Comparison of ENCODE assay signal across 9 mouse cellular contexts in genomic region chr2:26930390-26930789, GRCm38 (mm10). TPM values are rescaled to one million over a fixed set of nuclear protein-coding genes. Genes with fewer than 3 reads are reported as not detected.
DNase-seq lines count a peak whose midpoint lies in the region; ATAC-seq and TF ChIP-seq lines count a peak whose summit lies in the region.
"Had no signal": no experiment of that assay in that cellular context is flagged by ENCODE, and none has a peak within 500 bp of the region (broad histone marks: within the 10 kb centered on the region; RNA-seq: fewer than 3 reads in every experiment).

No protein-coding gene starts in this region.

- ATAC-seq in midbrain, embryonic 15.5 days (replicated peaks), result no peak
- no peak for ATAC-seq in limb, embryonic 14.5 days (ENCODE audit: low FRiP score, low read depth)
- no peak for ATAC-seq in neural tube, embryonic 11.5 days (ENCODE audit: insufficient read depth, low FRiP score, low TSS enrichment)

- H3K27me3 ChIP-seq in midbrain, embryonic 10.5 days (ENCODE audit: low read depth, poor library complexity, severe bottlenecking), result no peaks in the 10 kb centered on the region
- no peaks in the 10 kb centered on the region for H3K27me3 ChIP-seq in midbrain, embryonic 15.5 days (replicated peaks)
- H3K27me3 ChIP-seq in limb, embryonic 14.5 days (ENCODE audit: control insufficient read depth, insufficient read depth, low read length), result no peaks in the 10 kb centered on the region
- no peaks in the 10 kb centered on the region for H3K27me3 ChIP-seq in neural tube, embryonic 11.5 days (ENCODE audit: control insufficient read depth, insufficient read depth, low read length)
- H3K27me3 ChIP-seq: neural tube, embryonic 12.5 days had no signal

- no peak overlapping the region for H3K4me2 ChIP-seq in midbrain, embryonic 15.5 days
- no peak overlapping the region for H3K4me2 ChIP-seq in limb, embryonic 14.5 days (replicated peaks; ENCODE audit: low read depth, low read length, severe bottlenecking)
- no peak overlapping the region for H3K4me2 ChIP-seq in neural tube, embryonic 11.5 days (ENCODE audit: low read depth)
- H3K4me2 ChIP-seq: neural tube, embryonic 12.5 days had no signal

- TF ChIP-seq CTCF in cortical plate, adult 2 months (IDR thresholded peaks at IDR 0.05; ENCODE audit: extremely low read depth, insufficient read depth, low read length), result peak; percentile 72

- H3K36me3 ChIP-seq in midbrain, embryonic 10.5 days, result peaks cover 62% of the 10 kb centered on the region
- H3K36me3 ChIP-seq in midbrain, embryonic 15.5 days (replicated peaks), result peaks cover 8% of the 10 kb centered on the region
- H3K36me3 ChIP-seq in limb, embryonic 14.5 days (ENCODE audit: control insufficient read depth, insufficient read depth, low read length), result peaks cover 63% of the 10 kb centered on the region
- H3K36me3 ChIP-seq in neural tube, embryonic 11.5 days (ENCODE audit: control insufficient read depth, insufficient read depth, low read length), result peaks cover 5% of the 10 kb centered on the region

- no peak overlapping the region for H3K9ac ChIP-seq in midbrain, embryonic 15.5 days
- no peak overlapping the region for H3K9ac ChIP-seq in limb, embryonic 14.5 days (ENCODE audit: low read depth, low read length, severe bottlenecking)
- H3K9ac ChIP-seq in neural tube, embryonic 11.5 days (ENCODE audit: low read length), result no peak overlapping the region
- H3K9ac ChIP-seq: neural tube, embryonic 12.5 days had no signal

- H3K9me3 ChIP-seq in midbrain, embryonic 10.5 days (replicated peaks), result no peaks in the 10 kb centered on the region
- no peaks in the 10 kb centered on the region for H3K9me3 ChIP-seq in midbrain, embryonic 15.5 days
- no peaks in the 10 kb centered on the region for H3K9me3 ChIP-seq in limb, embryonic 14.5 days (ENCODE audit: control insufficient read depth, low read length)
- H3K9me3 ChIP-seq in neural tube, embryonic 11.5 days (ENCODE audit: control insufficient read depth, low read length), result no peaks in the 10 kb centered on the region
- H3K9me3 ChIP-seq: neural tube, embryonic 12.5 days had no signal

- no peak for TF ChIP-seq POLR2A in cortical plate, adult 2 months (IDR thresholded peaks at IDR 0.05; ENCODE audit: extremely low read depth, insufficient read depth, low read length)
- no peak for TF ChIP-seq POLR2A in limb, embryonic 14.5 days (IDR thresholded peaks at IDR 0.05; ENCODE audit: borderline replicate concordance, extremely low read depth, insufficient read depth, insufficient read length)

- no peak overlapping the region for H3K27ac ChIP-seq in midbrain, embryonic 10.5 days (replicated peaks)
- H3K27ac ChIP-seq in midbrain, embryonic 15.5 days, result no peak overlapping the region
- H3K27ac ChIP-seq in cortical plate, adult 2 months (ENCODE audit: insufficient read depth, low read length), result no peak overlapping the region
- H3K27ac ChIP-seq in limb, embryonic 14.5 days (replicated peaks; ENCODE audit: low read depth, low read length), result no peak overlapping the region
- no peak overlapping the region for H3K27ac ChIP-seq in neural tube, embryonic 11.5 days (ENCODE audit: low read depth, low read length)
- H3K27ac ChIP-seq: neural tube, embryonic 12.5 days had no signal

- peak; percentile 48 for DNase-seq in midbrain, embryonic 10.5 days (ENCODE audit: low spot score)
- peak; percentile 88 for DNase-seq in ZHBTc4 (ENCODE audit: low read depth, low spot score)
- DNase-seq in induced T-regulatory cell, adult 2 months (ENCODE audit: low read depth), result peak; percentile 86
- peak; percentile 42 for DNase-seq in limb, embryonic 14.5 days (ENCODE audit: low spot score)
- peak; percentile 58 for DNase-seq in neural tube, embryonic 11.5 days (ENCODE audit: low spot score)
- DNase-seq in thymus, postnatal 36 days, result peak; percentile 67 to 75

- peaks cover 33% of the 10 kb centered on the region for H3K4me1 ChIP-seq in midbrain, embryonic 10.5 days
- H3K4me1 ChIP-seq in midbrain, embryonic 15.5 days, result peaks cover 26% of the 10 kb centered on the region
- H3K4me1 ChIP-seq in cortical plate, adult 2 months (ENCODE audit: control insufficient read depth, insufficient read depth, low read length), result 0 out of 2 replicates have a peak, but pooled peaks cover 2% of the 10 kb centered on the region
- peaks cover 26% of the 10 kb centered on the region for H3K4me1 ChIP-seq in limb, embryonic 14.5 days (ENCODE audit: control insufficient read depth, insufficient read depth, low read length)
- H3K4me1 ChIP-seq in neural tube, embryonic 11.5 days (ENCODE audit: control insufficient read depth, insufficient read depth, low read length), result peaks cover 15% of the 10 kb centered on the region; the same call in 1 of the 2 replicates

- no peak overlapping the region for H3K4me3 ChIP-seq in midbrain, embryonic 10.5 days
- H3K4me3 ChIP-seq in midbrain, embryonic 15.5 days, result no peak overlapping the region
- no peak overlapping the region for H3K4me3 ChIP-seq in cortical plate, adult 2 months (ENCODE audit: insufficient read depth, low read length)
- no peak overlapping the region for H3K4me3 ChIP-seq in limb, embryonic 14.5 days (replicated peaks; ENCODE audit: low read length)
- H3K4me3 ChIP-seq in neural tube, embryonic 11.5 days (ENCODE audit: low read depth, low read length), result no peak overlapping the region
- H3K4me3 ChIP-seq: neural tube, embryonic 12.5 days had no signal

- WGBS in midbrain, embryonic 10.5 days, result 68% methylated on average over 1 of the region's 1 CpGs
- 39% methylated on average over 1 of the region's 1 CpGs for WGBS in midbrain, embryonic 15.5 days
- WGBS in limb, embryonic 14.5 days, result 39% methylated on average over 1 of the region's 1 CpGs
- 53% methylated on average over 1 of the region's 1 CpGs for WGBS in neural tube, embryonic 11.5 days

RNA-seq across cellular contexts. Expression of gene Surf4, which starts 3.3 kb away (rescaled TPM):
- polyA plus RNA-seq in midbrain, embryonic 10.5 days (2016; fragmentation: Nextera tagmentation; extraction: Ambion mirVana), result 156 and 159 TPM in 2 replicates
- 107 and 110 TPM in 2 replicates for polyA plus RNA-seq in midbrain, embryonic 15.5 days (2015; fragmentation: Nextera tagmentation; extraction: Ambion mirVana)
- 56.1 and 58.4 TPM in 2 replicates for polyA plus RNA-seq in cortical plate, adult 2 months (2012; rRNA removed)
- 235 and 291 TPM in 2 replicates for polyA plus RNA-seq in limb, embryonic 14.5 days (2012; rRNA removed)
- 265 and 279 TPM in 2 replicates for polyA plus RNA-seq in limb, embryonic 14.5 days (2014; fragmentation: Nextera tagmentation; extraction: Ambion mirVana)
- 171 and 172 TPM in 2 replicates for polyA plus RNA-seq in neural tube, embryonic 11.5 days (2014; fragmentation: Nextera tagmentation; extraction: Ambion mirVana)

RNA-seq across cellular contexts. Expression of gene Stkld1, which starts 3.5 kb away (rescaled TPM):
- polyA plus RNA-seq in midbrain, embryonic 10.5 days (2016; fragmentation: Nextera tagmentation; extraction: Ambion mirVana), result 0.05 and 0.06 TPM in 2 replicates
- 0.13 and 0.54 TPM in 2 replicates for polyA plus RNA-seq in midbrain, embryonic 15.5 days (2015; fragmentation: Nextera tagmentation; extraction: Ambion mirVana)
- polyA plus RNA-seq in cortical plate, adult 2 months (2012; rRNA removed), result 0.23 and 0.30 TPM in 2 replicates
- 0.09 and 0.18 TPM in 2 replicates for polyA plus RNA-seq in limb, embryonic 14.5 days (2012; rRNA removed)
- 0.08 TPM in 1 of 2 replicates, not detected in the other for polyA plus RNA-seq in limb, embryonic 14.5 days (2014; fragmentation: Nextera tagmentation; extraction: Ambion mirVana)
- polyA plus RNA-seq in neural tube, embryonic 11.5 days (2014; fragmentation: Nextera tagmentation; extraction: Ambion mirVana), result 0.17 TPM in 1 of 2 replicates, not detected in the other
- polyA plus RNA-seq: neural tube, embryonic 12.5 days had no signal

RNA-seq across cellular contexts. Expression of gene Surf1, which starts 14.1 kb away (rescaled TPM):
- 47.8 and 53.0 TPM in 2 replicates for polyA plus RNA-seq in midbrain, embryonic 10.5 days (2016; fragmentation: Nextera tagmentation; extraction: Ambion mirVana)
- polyA plus RNA-seq in midbrain, embryonic 15.5 days (2015; fragmentation: Nextera tagmentation; extraction: Ambion mirVana), result 83.4 and 85.4 TPM in 2 replicates
- 136 and 138 TPM in 2 replicates for polyA plus RNA-seq in cortical plate, adult 2 months (2012; rRNA removed)
- 57.9 and 69.1 TPM in 2 replicates for polyA plus RNA-seq in limb, embryonic 14.5 days (2012; rRNA removed)
- 51.2 and 59.7 TPM in 2 replicates for polyA plus RNA-seq in limb, embryonic 14.5 days (2014; fragmentation: Nextera tagmentation; extraction: Ambion mirVana)
- 45.9 and 48.7 TPM in 2 replicates for polyA plus RNA-seq in neural tube, embryonic 11.5 days (2014; fragmentation: Nextera tagmentation; extraction: Ambion mirVana)

RNA-seq across cellular contexts. Expression of gene Surf2, which starts 14.2 kb away (rescaled TPM):
- polyA plus RNA-seq in midbrain, embryonic 10.5 days (2016; fragmentation: Nextera tagmentation; extraction: Ambion mirVana), result 53.6 and 58.6 TPM in 2 replicates
- 58.4 and 63.5 TPM in 2 replicates for polyA plus RNA-seq in midbrain, embryonic 15.5 days (2015; fragmentation: Nextera tagmentation; extraction: Ambion mirVana)
- 56.9 and 59.0 TPM in 2 replicates for polyA plus RNA-seq in cortical plate, adult 2 months (2012; rRNA removed)
- polyA plus RNA-seq in limb, embryonic 14.5 days (2012; rRNA removed), result 41.2 and 41.6 TPM in 2 replicates
- 30.7 and 36.5 TPM in 2 replicates for polyA plus RNA-seq in limb, embryonic 14.5 days (2014; fragmentation: Nextera tagmentation; extraction: Ambion mirVana)
- polyA plus RNA-seq in neural tube, embryonic 11.5 days (2014; fragmentation: Nextera tagmentation; extraction: Ambion mirVana), result 46.2 and 50.3 TPM in 2 replicates

RNA-seq across cellular contexts. Expression of gene Rpl7a, which starts 19.8 kb away (rescaled TPM):
- 595 and 683 TPM in 2 replicates for polyA plus RNA-seq in midbrain, embryonic 10.5 days (2016; fragmentation: Nextera tagmentation; extraction: Ambion mirVana)
- 421 and 428 TPM in 2 replicates for polyA plus RNA-seq in midbrain, embryonic 15.5 days (2015; fragmentation: Nextera tagmentation; extraction: Ambion mirVana)
- 642 and 671 TPM in 2 replicates for polyA plus RNA-seq in cortical plate, adult 2 months (2012; rRNA removed)
- 1,637 and 2,054 TPM in 2 replicates for polyA plus RNA-seq in limb, embryonic 14.5 days (2012; rRNA removed)
- polyA plus RNA-seq in limb, embryonic 14.5 days (2014; fragmentation: Nextera tagmentation; extraction: Ambion mirVana), result 733 and 758 TPM in 2 replicates
- polyA plus RNA-seq in neural tube, embryonic 11.5 days (2014; fragmentation: Nextera tagmentation; extraction: Ambion mirVana), result 641 and 663 TPM in 2 replicates
